Mouse (Mus musculus) lung, postnatal 0 days (tissue): ENCODE measurements at regions not wholly inside any gene's neighbourhood (a gene's known extent, or its start where the extent isn't known, plus 50 kb on each side); places are given as distances from the start of the nearest gene placed in this dataset.

Experiments used
- CTCF ChIP-seq: IDR thresholded peaks from 2 replicates; pipeline ENCODE4 v1.5.1; 2016; ENCODE audit warnings: antibody characterized with exemption, mild to moderate bottlenecking
- EP300 ChIP-seq: IDR thresholded peaks from 2 replicates; pipeline ENCODE4 v1.6.1; 2016; ENCODE audit warnings: antibody characterized with exemption, mild to moderate bottlenecking, control low read depth

- TF ChIP-seq EP300 (no peak), CTCF (no peak)
Measured at GRCm38 (mm10) chr12:57926886-57927285, 284.7 kb upstream of the Sstr1 start.
